Mouse (Mus musculus) megakaryocyte, embryonic 14.5 days (primary cell): ENCODE results near the gene Olfr262.

ENCODE experiments used
- FLI1 ChIP-seq: IDR thresholded peaks from 2 replicates; pipeline ENCODE4 v1.6.1; 2012; ENCODE audit warnings: low read length, inconsistent platforms, mixed read lengths
- GATA1 ChIP-seq: IDR thresholded peaks from 3 replicates; pipeline ENCODE4 v1.6.1; 2012; ENCODE audit warnings: mixed read lengths, low read length, inconsistent platforms, borderline replicate concordance

DNA sequence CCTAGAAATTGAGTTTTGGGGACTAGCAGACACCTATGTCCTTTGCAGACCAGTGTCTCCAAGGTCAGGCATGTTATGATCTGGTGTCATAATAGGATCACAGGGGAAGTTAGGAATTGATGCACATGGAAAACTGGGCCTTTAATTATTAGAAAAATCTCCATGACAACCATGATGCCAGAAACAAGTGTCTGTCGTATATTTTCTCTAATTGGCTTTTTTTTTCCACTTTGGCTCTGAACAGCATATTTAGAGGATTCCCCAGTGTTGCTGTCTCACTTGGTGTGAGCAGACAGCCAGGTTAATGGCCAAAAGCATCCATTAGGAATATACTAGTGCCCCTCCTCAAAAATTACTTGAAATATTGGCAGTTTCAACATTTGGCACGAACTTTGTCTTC, 38.1 kb upstream of the Olfr262 start, which contains the start of gene Olfr1434:
- no peak for TF ChIP-seq GATA1
- TF ChIP-seq FLI1: no peak
